Mouse (Mus musculus): Measurements from ENCODE around the gene Olfr1242.

Olfr1242 gene

GRCm38 (mm10) chr2:89498235-89498634, at the start of gene Olfr1242:
Gene Olfr1242 (minus strand): TSS chr2:89498335.
- no peak for DNase-seq

GRCm38 (mm10) chr2:89544516-89544915, 46.4 kb upstream of the Olfr1242 start:
- DNase-seq = no peak

GRCm38 (mm10) chr2:89539923-89540322, 41.8 kb upstream of the Olfr1242 start:
- DNase-seq = no peak

GRCm38 (mm10) chr2:89531387-89531786, 33.3 kb upstream of the Olfr1242 start, which contains the start of gene Olfr1243:
Gene Olfr1243 (minus strand): TSS chr2:89531487.
- no peak for DNase-seq

- DNase-seq = no peak
Measured at GRCm38 (mm10) chr2:89487026-89487425, 11.1 kb downstream of the Olfr1242 start, which contains the start of gene Olfr1241. Gene Olfr1241 (minus strand): TSS chr2:89487126.

GRCm38 (mm10) chr2:89442900-89443299, 55.2 kb downstream of the Olfr1242 start, which contains the start of gene Olfr1240:
Gene Olfr1240 (minus strand): TSS chr2:89443000.
- DNase-seq = no peak
